Mouse (Mus musculus): ENCODE measurements around the gene Dus3l. TPM values are rescaled to one million over a fixed set of nuclear protein-coding genes. Genes with fewer than 3 reads are reported as not detected.

The Dus3l gene
- total RNA-seq, 2 experiments from 2014 or later = 17.9 to 28.6 TPM

Other genes with a start within 250 kb of the Dus3l start
- gene Gm20219, start 210.4 kb upstream of the Dus3l start, total RNA-seq (2014; fragmentation: Nextera tagmentation) = 2.8 TPM in 1 of 2 replicates, not detected in the other
- gene Gm20219, start 210.4 kb upstream of the Dus3l start, total RNA-seq (2017) = not detected in 2 replicates
- 158 and 166 TPM in 2 replicates for gene Safb2, start 180.2 kb upstream of the Dus3l start, total RNA-seq (2014; fragmentation: Nextera tagmentation)
- 108 and 115 TPM in 2 replicates for gene Safb2, start 180.2 kb upstream of the Dus3l start, total RNA-seq (2017)
- 122 and 171 TPM in 2 replicates for gene Safb, start 179.9 kb upstream of the Dus3l start, total RNA-seq (2014; fragmentation: Nextera tagmentation)
- gene Safb, start 179.9 kb upstream of the Dus3l start, total RNA-seq (2017) = 92.4 and 103 TPM in 2 replicates
- gene 2410015M20Rik, start 155.0 kb upstream of the Dus3l start, total RNA-seq (2014; fragmentation: Nextera tagmentation) = 126 and 171 TPM in 2 replicates
- gene 2410015M20Rik, start 155.0 kb upstream of the Dus3l start, total RNA-seq (2017) = 82.9 and 126 TPM in 2 replicates
- 2,912 and 4,512 TPM in 2 replicates for gene Rpl36, start 151.3 kb upstream of the Dus3l start, total RNA-seq (2014; fragmentation: Nextera tagmentation)
- 2,001 and 2,083 TPM in 2 replicates for gene Rpl36, start 151.3 kb upstream of the Dus3l start, total RNA-seq (2017)
- gene Lonp1, start 137.9 kb upstream of the Dus3l start, total RNA-seq (2014; fragmentation: Nextera tagmentation) = 59.8 and 63.2 TPM in 2 replicates
- gene Lonp1, start 137.9 kb upstream of the Dus3l start, total RNA-seq (2017) = 76.5 and 108 TPM in 2 replicates
- gene Catsperd, start 136.6 kb upstream of the Dus3l start, total RNA-seq (2014; fragmentation: Nextera tagmentation) = not detected in 2 replicates
- 0.38 TPM in 1 of 2 replicates, not detected in the other for gene Catsperd, start 136.6 kb upstream of the Dus3l start, total RNA-seq (2017)
- 81.7 and 94.5 TPM in 2 replicates for gene Ranbp3, start 91.5 kb upstream of the Dus3l start, total RNA-seq (2014; fragmentation: Nextera tagmentation)
- gene Ranbp3, start 91.5 kb upstream of the Dus3l start, total RNA-seq (2017) = 50.6 and 58.1 TPM in 2 replicates
- gene Ndufa11, start 47.0 kb upstream of the Dus3l start, total RNA-seq (2014; fragmentation: Nextera tagmentation) = 181 and 226 TPM in 2 replicates
- gene Ndufa11, start 47.0 kb upstream of the Dus3l start, total RNA-seq (2017) = 75.6 and 167 TPM in 2 replicates
- gene Vmac, start 46.7 kb upstream of the Dus3l start, total RNA-seq (2014; fragmentation: Nextera tagmentation) = 4.5 and 5.5 TPM in 2 replicates
- 4.1 and 7.6 TPM in 2 replicates for gene Vmac, start 46.7 kb upstream of the Dus3l start, total RNA-seq (2017)
- gene Nrtn, start 7.2 kb upstream of the Dus3l start, total RNA-seq (2014; fragmentation: Nextera tagmentation) = not detected in 2 replicates
- not detected in 2 replicates for gene Nrtn, start 7.2 kb upstream of the Dus3l start, total RNA-seq (2017)
- 5.4 and 6.6 TPM in 2 replicates for gene Prr22, start 5.5 kb downstream of the Dus3l start, total RNA-seq (2014; fragmentation: Nextera tagmentation)
- gene Prr22, start 5.5 kb downstream of the Dus3l start, total RNA-seq (2017) = 1.3 and 2.3 TPM in 2 replicates
- 23.0 and 29.3 TPM in 2 replicates for gene Rfx2, start 66.3 kb downstream of the Dus3l start, total RNA-seq (2014; fragmentation: Nextera tagmentation)
- gene Rfx2, start 66.3 kb downstream of the Dus3l start, total RNA-seq (2017) = 4.7 and 10.5 TPM in 2 replicates
- not detected in 2 replicates for gene Acsbg2, start 109.7 kb downstream of the Dus3l start, total RNA-seq (2014; fragmentation: Nextera tagmentation)
- not detected in 2 replicates for gene Acsbg2, start 109.7 kb downstream of the Dus3l start, total RNA-seq (2017)
- not detected in 2 replicates for gene 1700061G19Rik, start 110.7 kb downstream of the Dus3l start, total RNA-seq (2014; fragmentation: Nextera tagmentation)
- gene 1700061G19Rik, start 110.7 kb downstream of the Dus3l start, total RNA-seq (2017) = not detected in 2 replicates
- 24.1 and 33.2 TPM in 2 replicates for gene Mllt1, start 170.7 kb downstream of the Dus3l start, total RNA-seq (2014; fragmentation: Nextera tagmentation)
- gene Mllt1, start 170.7 kb downstream of the Dus3l start, total RNA-seq (2017) = 12.2 and 17.3 TPM in 2 replicates
- not detected in 2 replicates for gene Acer1, start 217.4 kb downstream of the Dus3l start, total RNA-seq (2014; fragmentation: Nextera tagmentation)
- not detected in 2 replicates for gene Acer1, start 217.4 kb downstream of the Dus3l start, total RNA-seq (2017)
- gene Clpp, start 225.5 kb downstream of the Dus3l start, total RNA-seq (2014; fragmentation: Nextera tagmentation) = 89.2 and 116 TPM in 2 replicates
- 83.2 and 135 TPM in 2 replicates for gene Clpp, start 225.5 kb downstream of the Dus3l start, total RNA-seq (2017)
- 25.2 and 26.4 TPM in 2 replicates for gene Alkbh7, start 232.6 kb downstream of the Dus3l start, total RNA-seq (2014; fragmentation: Nextera tagmentation)
- 19.1 and 25.8 TPM in 2 replicates for gene Alkbh7, start 232.6 kb downstream of the Dus3l start, total RNA-seq (2017)
- gene Pspn, start 235.3 kb downstream of the Dus3l start, total RNA-seq (2014; fragmentation: Nextera tagmentation) = not detected in 2 replicates
- 4.6 TPM in 1 of 2 replicates, not detected in the other for gene Pspn, start 235.3 kb downstream of the Dus3l start, total RNA-seq (2017)
- gene Gtf2f1, start 246.5 kb downstream of the Dus3l start, total RNA-seq (2014; fragmentation: Nextera tagmentation) = 112 and 139 TPM in 2 replicates
- gene Gtf2f1, start 246.5 kb downstream of the Dus3l start, total RNA-seq (2017) = 214 and 264 TPM in 2 replicates
- gene Gm17949, start 246.7 kb downstream of the Dus3l start, total RNA-seq (2014; fragmentation: Nextera tagmentation) = not detected in 2 replicates
- gene Gm17949, start 246.7 kb downstream of the Dus3l start, total RNA-seq (2017) = not detected in 2 replicates

Data from megakaryocyte-erythroid progenitor cell, adult 5-6 weeks (primary cell).